ENCODE assay signal across 11 mouse cellular contexts in the genomic region with DNA sequence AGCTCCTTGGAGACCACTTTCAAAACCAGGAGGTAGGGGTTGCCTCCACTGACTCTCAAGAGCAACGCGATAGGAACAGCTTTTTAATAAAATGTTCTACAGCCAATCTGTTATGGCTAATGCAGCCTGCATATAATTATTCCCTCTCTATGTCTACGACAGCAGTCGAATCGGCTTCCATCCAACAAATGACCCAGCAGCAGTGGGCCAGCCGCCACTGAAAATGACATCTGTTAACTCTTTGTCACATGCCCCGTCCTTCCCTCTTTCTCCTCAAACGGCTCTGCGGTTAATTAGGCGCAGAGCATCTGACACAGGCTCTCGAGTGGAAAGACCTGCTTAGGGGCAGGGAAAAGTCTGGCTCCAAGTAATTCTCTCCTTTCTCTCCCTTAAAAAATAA. TPM values are rescaled to one million over a fixed set of nuclear protein-coding genes. Genes with fewer than 3 reads are reported as not detected.
DNase-seq lines count a peak whose midpoint lies in the region; ATAC-seq lines count a peak whose summit lies in the region.
"Had no signal": no experiment of that assay in that cellular context is flagged by ENCODE, and none has a peak within 500 bp of the region (broad histone marks: within the 10 kb centered on the region; RNA-seq: fewer than 3 reads in every experiment).

No protein-coding gene starts in this region.

- H3K4me1 ChIP-seq in forebrain, embryonic 15.5 days: peaks cover 24% of the 10 kb centered on the region
- H3K4me1 ChIP-seq in limb, embryonic 13.5 days: peaks cover 54% of the 10 kb centered on the region
- H3K4me1 ChIP-seq: liver, embryonic 13.5 days had no signal

- H3K27ac ChIP-seq in forebrain, embryonic 15.5 days (replicated peaks): peak overlapping the region; percentile 79
- H3K27ac ChIP-seq in limb, embryonic 13.5 days: peak overlapping the region; percentile 88
- H3K27ac ChIP-seq: liver, embryonic 13.5 days had no signal

- 3% methylated on average over 11 of the region's 11 CpGs for WGBS in forebrain, embryonic 15.5 days
- 6% methylated on average over 11 of the region's 11 CpGs for WGBS in limb, embryonic 13.5 days

- no peaks in the 10 kb centered on the region for H3K27me3 ChIP-seq in forebrain, embryonic 15.5 days
- H3K27me3 ChIP-seq in limb, embryonic 13.5 days: no peaks in the 10 kb centered on the region

- peak; percentile 8 to 9 for DNase-seq in cerebellum, postnatal 36 days
- peak; percentile 76 for DNase-seq in Muller cell, postnatal 12 days (ENCODE audit: inconsistent ontology term)
- DNase-seq in natural killer cell, adult 2 months (ENCODE audit: low spot score in 2 of 2): no peak
- no peak for DNase-seq in heart, adult 11 months
- no peak for DNase-seq in urinary bladder, postnatal 14 days (ENCODE audit: low spot score)
- DNase-seq: gastrocnemius, postnatal 25 days; liver, embryonic 13.5 days; right cerebral cortex, postnatal 14 days had no signal

- peak overlapping the region; percentile 13; the same call in 1 of the 2 replicates for H3K4me3 ChIP-seq in forebrain, embryonic 15.5 days
- no peak overlapping the region for H3K4me3 ChIP-seq in limb, embryonic 13.5 days
- H3K4me3 ChIP-seq: liver, embryonic 13.5 days had no signal

- H3K9me3 ChIP-seq in forebrain, embryonic 15.5 days: no peaks in the 10 kb centered on the region
- no peaks in the 10 kb centered on the region for H3K9me3 ChIP-seq in limb, embryonic 13.5 days
- H3K9me3 ChIP-seq: liver, embryonic 13.5 days had no signal

- H3K36me3 ChIP-seq in forebrain, embryonic 15.5 days: no peaks in the 10 kb centered on the region
- no peaks in the 10 kb centered on the region for H3K36me3 ChIP-seq in limb, embryonic 13.5 days
- H3K36me3 ChIP-seq: liver, embryonic 13.5 days had no signal

- ATAC-seq in cerebellum, adult (ENCODE audit: insufficient number of reproducible peaks, low FRiP score, low TSS enrichment): no peak
- peak; percentile 79 for ATAC-seq in forebrain, embryonic 15.5 days (replicated peaks)
- peak; percentile 33; the same call in 1 of the 2 replicates for ATAC-seq in limb, embryonic 13.5 days (ENCODE audit: low FRiP score, low read depth)

- H3K4me2 ChIP-seq in forebrain, embryonic 15.5 days (replicated peaks): peak overlapping the region; percentile 20
- peak overlapping the region; percentile 53 for H3K4me2 ChIP-seq in limb, embryonic 13.5 days (replicated peaks)
- H3K4me2 ChIP-seq: liver, embryonic 13.5 days had no signal

- H3K9ac ChIP-seq in forebrain, embryonic 15.5 days (replicated peaks): peak overlapping the region; percentile 17; the same call in 1 of the 2 replicates
- H3K9ac ChIP-seq in limb, embryonic 13.5 days: peak overlapping the region; percentile 31; the same call in 1 of the 2 replicates
- H3K9ac ChIP-seq: liver, embryonic 13.5 days had no signal

RNA-seq across cellular contexts. Expression of gene Kctd15, which starts 49.8 kb away (rescaled TPM):
- 27.7 and 29.0 TPM in 2 replicates for polyA plus RNA-seq in forebrain, embryonic 15.5 days (2015; fragmentation: Nextera tagmentation; extraction: Ambion mirVana)
- polyA plus RNA-seq in limb, embryonic 13.5 days (2015; fragmentation: Nextera tagmentation; extraction: Ambion mirVana): 42.8 and 45.7 TPM in 2 replicates

Comparison
In these comparisons a context has a peak if more than half of its experiments do, and no peak if none do; other contexts are left out.
1. DNase-seq: peak in cerebellum, postnatal 36 days (2 of 2) and Muller cell, postnatal 12 days (single experiment); none in natural killer cell, adult 2 months (0 of 2), heart, adult 11 months (single experiment) and urinary bladder, postnatal 14 days (single experiment).